In genomic region chr2:173561851-173562442, GRCm38 (mm10) we compare ENCODE assay signal across 8 mouse cellular contexts. TPM values are rescaled to one million over a fixed set of nuclear protein-coding genes. Genes with fewer than 3 reads are reported as not detected.
DNase-seq lines count a peak whose midpoint lies in the region; ATAC-seq lines count a peak whose summit lies in the region.

No protein-coding gene starts in this region.

- ATAC-seq in granulocyte monocyte progenitor cell, adult 5-6 weeks (replicated peaks; ENCODE audit: poor library complexity, severe bottlenecking), result peak; percentile 79

- peak; percentile 41 for DNase-seq in 416B (ENCODE audit: low read depth)
- peak; percentile 74 for DNase-seq in NIH3T3 (ENCODE audit: low read depth)
- peak; percentile 75 for DNase-seq in embryo, embryonic 10 days (ENCODE audit: low spot score)
- DNase-seq in layer of hippocampus, postnatal 25 days (ENCODE audit: extremely low spot score in 1 of 2, low spot score in 1 of 2), result peak; percentile 63 to 89
- DNase-seq in lung, postnatal 4 days, result peak; percentile 50 to 70
- peak; percentile 77 to 79 for DNase-seq in right cerebral cortex, adult 2 months (ENCODE audit: low spot score in 2 of 2)
- peak; percentile 47 to 50 for DNase-seq in urinary bladder, postnatal 36 days (ENCODE audit: low spot score in 2 of 2)

RNA-seq across cellular contexts. Expression of gene Ankrd60, which starts 16.2 kb away (rescaled TPM):
- total RNA-seq in granulocyte monocyte progenitor cell, adult 5-6 weeks (2014; fragmentation: Nextera tagmentation), result not detected in 2 replicates
- total RNA-seq in granulocyte monocyte progenitor cell, adult 5-6 weeks (2017), result not detected in 2 replicates
- total RNA-seq in layer of hippocampus, postnatal 25 days (2021), result not detected

RNA-seq across cellular contexts. Expression of gene 1700021F07Rik, which starts 39.6 kb away (rescaled TPM):
- total RNA-seq in granulocyte monocyte progenitor cell, adult 5-6 weeks (2014; fragmentation: Nextera tagmentation), result not detected in 2 replicates
- total RNA-seq in granulocyte monocyte progenitor cell, adult 5-6 weeks (2017), result not detected in 2 replicates
- not detected for total RNA-seq in layer of hippocampus, postnatal 25 days (2021)

Comparison
In these comparisons a context has a peak if more than half of its experiments do, and no peak if none do; other contexts are left out.
1. Peak in every context shown above with its lines: DNase-seq and ATAC-seq.